Mouse (Mus musculus) hindbrain, embryonic 12.5 days (tissue): ENCODE measurements around the gene Gm15557. TPM values are rescaled to one million over a fixed set of nuclear protein-coding genes. Genes with fewer than 3 reads are reported as not detected.

Experiments
- ATAC-seq: fragments of 200-750 bp; cut with Nextera tagmentation; 2 replicates; pipeline ENCODE4 v1.8.0; 2017; ENCODE audit warnings: moderate TSS enrichment; ENCODE audit not compliant: low FRiP score
- H3K27ac ChIP-seq: fragments of 300-500 bp; sonication (generic); 2 replicates; pipeline ENCODE4 v1.5.1; 2016; ENCODE audit warnings: mild to moderate bottlenecking
- H3K27me3 ChIP-seq: fragments of 300-500 bp; sonication (generic); 2 replicates; pipeline ENCODE4 v1.6.1; 2016; ENCODE audit warnings: mild to moderate bottlenecking
- H3K36me3 ChIP-seq: fragments of 300-500 bp; sonication (generic); 2 replicates; pipeline ENCODE4 v1.6.1; 2016; ENCODE audit warnings: mild to moderate bottlenecking
- H3K4me1 ChIP-seq: fragments of 300-500 bp; sonication (generic); 2 replicates; pipeline ENCODE4 v1.6.1; 2016
- H3K4me2 ChIP-seq: fragments of 300-500 bp; sonication (generic); replicated peaks from 2 replicates; pipeline ENCODE4 v1.6.1; 2016; ENCODE audit warnings: mild to moderate bottlenecking
- H3K4me3 ChIP-seq: fragments of 300-500 bp; sonication (generic); 2 replicates; pipeline ENCODE4 v1.5.1; 2016; ENCODE audit warnings: mild to moderate bottlenecking
- H3K9ac ChIP-seq: fragments of 300-500 bp; sonication (generic); 2 replicates; pipeline ENCODE4 v1.6.1; 2016; ENCODE audit warnings: mild to moderate bottlenecking, moderate library complexity
- H3K9me3 ChIP-seq: fragments of 300-500 bp; sonication (generic); replicated peaks from 2 replicates; pipeline ENCODE4 v1.6.1; 2016; ENCODE audit warnings: mild to moderate bottlenecking
- WGBS: fragments of 180-500 bp; shearing (Covaris S2); methylation state at CpG from one replicate; pipeline ENCODE4 v1.1.7; 2016; 5-methylcytosine and 5-hydroxymethylcytosine counted together
- polyA plus RNA-seq: library from polyadenylated mRNA; unstranded; fragments of >200 nt; fragmentation: Nextera tagmentation; extraction: Ambion mirVana; gene quantifications from 2 replicates; pipeline ENCODE4 v1.2.1, GENCODE M21; 2016

Gm15557 gene
- polyA plus RNA-seq, 1 experiment from 2014 or later: not detected

DNA sequence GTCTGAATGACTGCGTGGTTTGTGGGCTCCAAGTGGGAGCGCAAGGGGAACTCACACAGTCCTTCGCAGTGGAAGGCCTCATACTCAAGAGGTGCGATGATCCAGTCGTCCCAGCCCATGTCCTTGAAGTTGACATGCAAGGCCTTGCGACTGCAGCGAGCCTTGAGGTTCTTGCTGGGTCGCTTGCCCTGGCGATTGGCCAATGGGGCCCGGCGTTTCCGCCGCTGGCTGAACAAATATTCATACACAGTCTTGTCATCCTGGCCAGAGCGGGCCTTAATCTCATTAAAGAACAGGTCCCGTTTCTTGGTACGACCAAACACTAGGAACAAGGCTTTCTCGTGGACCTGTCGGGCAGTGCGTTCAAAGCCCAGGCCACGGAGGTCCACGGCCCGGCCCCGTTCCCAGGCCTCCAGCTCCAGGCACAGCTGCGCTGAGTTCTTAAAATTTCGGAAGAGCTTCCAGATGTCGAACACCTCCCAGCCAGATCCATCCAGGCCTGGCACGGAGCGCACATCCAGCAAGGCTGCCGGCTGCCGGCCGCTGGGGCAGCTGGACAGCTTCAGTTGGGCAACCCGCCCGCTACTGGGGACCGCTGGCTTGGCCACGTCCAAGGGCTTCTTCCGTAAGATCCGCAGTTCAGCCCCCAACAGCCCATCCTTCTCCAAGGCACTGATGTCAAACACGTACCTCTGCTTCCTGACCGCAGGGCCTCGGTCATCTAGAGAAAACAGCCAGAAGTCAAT lies 1.3 kb downstream of the Gm15557 start:
- H3K9ac ChIP-seq: no peak overlapping the region
- H3K36me3 ChIP-seq: no peaks in the 10 kb centered on the region
- no peak overlapping the region for H3K27ac ChIP-seq
- no peak overlapping the region for H3K4me3 ChIP-seq
- ATAC-seq: no peak
- 88% methylated on average over 40 of the region's 40 CpGs for WGBS
- H3K4me2 ChIP-seq: no peak overlapping the region; the same call in 1 of the 2 replicates
- H3K4me1 ChIP-seq: peaks cover 34% of the 10 kb centered on the region
- 0 out of 2 replicates have a peak, but pooled peaks cover 8% of the 10 kb centered on the region for H3K27me3 ChIP-seq
- no peaks in the 10 kb centered on the region for H3K9me3 ChIP-seq

- peaks cover 36% of the 10 kb centered on the region for H3K4me1 ChIP-seq
- no peaks in the 10 kb centered on the region for H3K9me3 ChIP-seq
- H3K4me2 ChIP-seq: peak overlapping the region; percentile 32
- no peak for ATAC-seq
- no peaks in the 10 kb centered on the region for H3K36me3 ChIP-seq
- WGBS: under 1% methylated on average over 8 of the region's 8 CpGs
- H3K4me3 ChIP-seq: 0 out of 2 replicates have a peak overlapping the region, but pooled peaks have one; percentile 11
- no peak overlapping the region for H3K27ac ChIP-seq
- H3K9ac ChIP-seq: no peak overlapping the region; the same call in 1 of the 2 replicates
- H3K27me3 ChIP-seq: 0 out of 2 replicates have a peak, but pooled peaks cover 8% of the 10 kb centered on the region
Observed at GRCm38 (mm10) chr2:155943463-155943862, 2.9 kb downstream of the Gm15557 start.

- no peak for ATAC-seq
- Histone ChIP-seq H3K4me3 (no peak overlapping the region), H3K4me2 (peak overlapping the region; percentile 13; the same call in 1 of the 2 replicates), H3K4me1 (peaks cover 43% of the 10 kb centered on the region), H3K36me3 (no peaks in the 10 kb centered on the region), H3K27me3 (0 out of 2 replicates have a peak, but pooled peaks cover 8% of the 10 kb centered on the region), H3K27ac (no peak overlapping the region; the same call in 1 of the 2 replicates), H3K9ac (peak overlapping the region; percentile 35; the same call in 1 of the 2 replicates), H3K9me3 (no peaks in the 10 kb centered on the region)
- 77% methylated on average over 4 of the region's 4 CpGs for WGBS
Observed at GRCm38 (mm10) chr2:155944685-155945084, 4.2 kb downstream of the Gm15557 start.

- ATAC-seq: no peak
- 0 out of 2 replicates have a peak, but pooled peaks cover 8% of the 10 kb centered on the region for H3K27me3 ChIP-seq
- H3K4me2 ChIP-seq: peak within 1 kb of the TSS; percentile 32; the same call in 1 of the 2 replicates
- H3K27ac ChIP-seq: no peak within 1 kb of the TSS; the same call in 1 of the 2 replicates
- peaks cover 48% of the 10 kb centered on the region for H3K4me1 ChIP-seq
- WGBS: 51% methylated on average over 13 of the region's 13 CpGs
- H3K36me3 ChIP-seq: no peaks in the 10 kb centered on the region
- H3K9ac ChIP-seq: peak within 1 kb of the TSS; percentile 35; the same call in 1 of the 2 replicates
- no peak within 1 kb of the TSS for H3K4me3 ChIP-seq
- H3K9me3 ChIP-seq: no peaks in the 10 kb centered on the region
Observed at GRCm38 (mm10) chr2:155945124-155945523, 4.6 kb downstream of the Gm15557 start, which contains the start of gene Gdf5. Gene Gdf5 (minus strand): TSS chr2:155945367.

DNA sequence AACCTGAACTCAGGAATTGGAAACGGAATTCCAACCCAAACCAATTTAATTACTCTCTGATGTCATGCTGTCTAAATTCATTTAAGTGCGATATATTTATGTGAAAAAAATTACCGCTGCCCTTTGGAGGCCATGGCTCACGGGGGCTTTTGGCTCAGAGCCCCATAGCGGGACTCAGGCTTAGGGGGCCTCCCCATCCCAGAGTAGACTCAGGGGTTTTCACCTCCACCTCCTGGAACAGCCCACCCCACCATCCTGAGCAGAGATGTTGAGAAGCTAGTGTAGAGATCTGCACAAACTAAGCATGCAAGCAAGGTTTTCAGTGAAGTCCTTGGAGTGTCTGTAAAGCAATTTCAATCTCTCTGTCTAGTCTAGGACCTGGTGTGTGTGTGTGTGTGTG lies 5.1 kb downstream of the Gm15557 start:
- Histone ChIP-seq H3K27me3 (0 out of 2 replicates have a peak, but pooled peaks cover 8% of the 10 kb centered on the region), H3K4me1 (peaks cover 50% of the 10 kb centered on the region), H3K9me3 (no peaks in the 10 kb centered on the region), H3K4me2 (no peak overlapping the region), H3K27ac (no peak overlapping the region), H3K36me3 (no peaks in the 10 kb centered on the region), H3K4me3 (no peak overlapping the region), H3K9ac (no peak overlapping the region)
- no peak for ATAC-seq
- WGBS: 72% methylated on average over 5 of the region's 5 CpGs

DNA sequence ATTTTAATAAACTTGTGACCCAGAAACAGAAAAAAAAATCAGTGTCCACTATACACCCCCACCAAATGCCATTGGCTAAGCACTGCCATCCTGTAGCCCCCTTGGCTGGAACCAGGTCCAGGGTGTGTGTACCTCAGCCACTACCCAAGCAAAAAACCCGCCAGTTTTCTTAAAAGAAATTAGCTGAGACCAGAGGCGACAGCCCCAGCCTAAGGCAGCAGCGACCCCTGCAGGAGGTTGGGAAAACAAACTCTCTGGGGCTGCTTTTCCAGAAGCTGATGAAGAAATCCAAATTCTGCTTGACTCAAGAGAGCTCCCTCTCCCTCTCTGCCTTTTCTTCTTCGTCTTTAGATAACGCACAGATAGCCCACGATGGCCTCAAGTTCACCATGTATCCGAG lies 5.5 kb downstream of the Gm15557 start:
- Histone ChIP-seq H3K4me3 (no peak overlapping the region), H3K9ac (no peak overlapping the region), H3K27me3 (0 out of 2 replicates have a peak, but pooled peaks cover 8% of the 10 kb centered on the region), H3K9me3 (no peaks in the 10 kb centered on the region), H3K4me2 (no peak overlapping the region), H3K27ac (no peak overlapping the region), H3K36me3 (no peaks in the 10 kb centered on the region), H3K4me1 (peaks cover 50% of the 10 kb centered on the region)
- ATAC-seq: no peak
- 0% methylated on average over 7 of the region's 7 CpGs for WGBS

- H3K36me3 ChIP-seq: no peaks in the 10 kb centered on the region
- H3K4me1 ChIP-seq: peaks cover 50% of the 10 kb centered on the region
- H3K9me3 ChIP-seq: no peaks in the 10 kb centered on the region
- ATAC-seq: no peak
- no peak overlapping the region for H3K4me2 ChIP-seq
- H3K9ac ChIP-seq: no peak overlapping the region
- no peak overlapping the region for H3K27ac ChIP-seq
- 7% methylated on average over 4 of the region's 4 CpGs for WGBS
- no peak overlapping the region for H3K4me3 ChIP-seq
- H3K27me3 ChIP-seq: 0 out of 2 replicates have a peak, but pooled peaks cover 8% of the 10 kb centered on the region
Observed at GRCm38 (mm10) chr2:155946499-155946898, 6.0 kb downstream of the Gm15557 start.

GRCm38 (mm10) chr2:155947390-155948002 lies 7.0 kb downstream of the Gm15557 start:
- 68% methylated on average over 5 of the region's 5 CpGs for WGBS

GRCm38 (mm10) chr2:155949362-155949761 lies 8.8 kb downstream of the Gm15557 start:
- Histone ChIP-seq H3K27ac (peak overlapping the region; percentile 23; the same call in 1 of the 2 replicates), H3K36me3 (no peaks in the 10 kb centered on the region), H3K27me3 (peaks cover 17% of the 10 kb centered on the region; the same call in 1 of the 2 replicates), H3K4me2 (no peak overlapping the region), H3K4me3 (no peak overlapping the region), H3K9me3 (no peaks in the 10 kb centered on the region), H3K9ac (no peak overlapping the region), H3K4me1 (peaks cover 34% of the 10 kb centered on the region)
- WGBS: 14% methylated on average over 6 of the region's 6 CpGs
- ATAC-seq: peak; percentile 73

More at GRCm38 (mm10) chr2:155947390-155948002, 7.0 kb downstream of the Gm15557 start:
- Histone ChIP-seq H3K4me2 (no peak overlapping the region), H3K4me3 (no peak overlapping the region), H3K9ac (no peak overlapping the region), H3K27me3 (0 out of 2 replicates have a peak, but pooled peaks cover 11% of the 10 kb centered on the region), H3K36me3 (no peaks in the 10 kb centered on the region), H3K4me1 (peaks cover 50% of the 10 kb centered on the region), H3K27ac (no peak overlapping the region), H3K9me3 (no peaks in the 10 kb centered on the region)
- ATAC-seq: no peak

- H3K27me3 ChIP-seq: peaks cover 14% of the 10 kb centered on the region; the same call in 1 of the 2 replicates
- no peak overlapping the region for H3K27ac ChIP-seq
- H3K4me3 ChIP-seq: no peak overlapping the region
- H3K36me3 ChIP-seq: no peaks in the 10 kb centered on the region
- no peak for ATAC-seq
- peaks cover 15% of the 10 kb centered on the region for H3K4me1 ChIP-seq
- no peaks in the 10 kb centered on the region for H3K9me3 ChIP-seq
- no peak overlapping the region for H3K9ac ChIP-seq
- H3K4me2 ChIP-seq: no peak overlapping the region
Observed at GRCm38 (mm10) chr2:155952006-155952405, 11.5 kb downstream of the Gm15557 start.

DNA sequence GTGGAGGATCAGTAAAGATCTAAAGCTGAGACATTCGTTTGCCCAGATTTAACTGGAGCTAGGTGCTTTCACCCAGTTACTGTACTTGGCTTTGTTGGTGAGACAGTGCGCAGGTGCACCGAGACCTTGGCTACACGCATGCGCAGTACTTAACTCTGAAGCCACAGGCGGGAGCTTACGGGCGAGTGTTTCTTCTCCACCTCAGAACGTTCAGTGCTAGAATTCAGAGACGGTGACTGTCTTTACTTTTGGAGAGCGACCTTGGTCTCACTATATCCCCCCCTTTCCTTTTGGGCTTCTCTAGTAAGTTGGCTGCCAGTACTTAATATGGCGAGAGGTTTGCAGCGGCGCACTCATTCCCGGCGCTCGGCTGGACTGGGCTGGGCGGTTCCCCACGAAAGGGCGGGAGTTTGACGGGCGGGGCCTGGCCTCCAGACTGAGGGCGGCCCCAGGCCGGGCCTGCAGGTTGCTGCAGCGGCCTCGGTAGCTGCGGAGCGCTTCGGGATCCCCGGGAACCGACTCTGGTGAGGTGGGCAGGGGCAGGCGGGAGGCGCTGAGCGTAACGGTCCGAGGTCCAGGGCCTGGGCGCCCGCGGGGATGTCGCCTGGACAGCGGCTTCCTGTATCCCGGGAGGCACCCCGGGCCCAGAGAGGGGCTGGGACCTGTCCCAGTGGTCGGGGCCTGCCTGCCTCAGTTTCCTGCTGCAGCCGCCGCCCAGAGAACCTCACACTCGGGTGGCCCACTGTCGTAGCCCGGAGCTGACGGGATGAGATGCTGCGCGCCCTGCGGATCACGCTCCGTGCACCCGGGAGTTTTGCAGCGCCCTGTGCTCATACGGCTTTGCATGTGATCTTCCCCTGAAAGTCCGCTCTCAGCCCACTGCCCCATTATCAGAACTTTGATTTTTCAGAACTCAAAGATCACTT lies 15.9 kb downstream of the Gm15557 start, which contains the start of gene Cep250:
Gene Cep250 (plus strand): TSS at position 325 of the 926 bp plus-strand sequence.
- peaks cover 8% of the 10 kb centered on the region for H3K4me1 ChIP-seq
- no peaks in the 10 kb centered on the region for H3K36me3 ChIP-seq
- peak; percentile 96 for ATAC-seq
- H3K27me3 ChIP-seq: peaks cover 14% of the 10 kb centered on the region; the same call in 1 of the 2 replicates
- H3K4me3 ChIP-seq: peak within 1 kb of the TSS; percentile 67
- WGBS: under 1% methylated on average over 57 of the region's 59 CpGs
- H3K27ac ChIP-seq: peak within 1 kb of the TSS; percentile 83
- H3K9ac ChIP-seq: peak within 1 kb of the TSS; percentile 92
- H3K9me3 ChIP-seq: no peaks in the 10 kb centered on the region
- peak within 1 kb of the TSS; percentile 59 for H3K4me2 ChIP-seq
